Mouse (Mus musculus) cerebellum, adult 11-12 months (tissue): ENCODE measurements around the gene Psme4.
A peak's percentile ranks its signal among the peaks of the same experiment; 100 is the strongest.
"Not testable (repeated sequence)": the region's sequence is repeated elsewhere in the genome, so short reads cannot be mapped to it uniquely, and the experiment has no call there.

ENCODE experiments used
- DNase-seq: peaks from one replicate; pipeline ENCODE4 v3.0.0; 2022

Gene Psme4

GRCm38 (mm10) chr11:30771267-30771903, at the start of gene Psme4:
TSS of gene Psme4 (plus strand) at chr11:30771726.
- peak; percentile 92 for DNase-seq

- no peak for DNase-seq
Observed at GRCm38 (mm10) chr11:30723438-30723837, 48.1 kb upstream of the Psme4 start.

GRCm38 (mm10) chr11:30730721-30731120, 40.8 kb upstream of the Psme4 start:
- DNase-seq = no peak

- DNase-seq = no peak
Observed at GRCm38 (mm10) chr11:30733376-30733775, 38.1 kb upstream of the Psme4 start.

GRCm38 (mm10) chr11:30743991-30744390, 27.5 kb upstream of the Psme4 start:
- no peak for DNase-seq

- no peak for DNase-seq
Observed at GRCm38 (mm10) chr11:30748938-30749337, 22.6 kb upstream of the Psme4 start.

- DNase-seq = no peak
Observed at GRCm38 (mm10) chr11:30749587-30749986, 21.9 kb upstream of the Psme4 start.

GRCm38 (mm10) chr11:30750039-30750823, 21.3 kb upstream of the Psme4 start:
- no peak for DNase-seq

GRCm38 (mm10) chr11:30752956-30753355, 18.6 kb upstream of the Psme4 start:
- DNase-seq = no peak

- not testable (repeated sequence) for DNase-seq
Observed at GRCm38 (mm10) chr11:30754486-30754854, 17.1 kb upstream of the Psme4 start.

- DNase-seq = no peak
Observed at GRCm38 (mm10) chr11:30754855-30755530, 16.5 kb upstream of the Psme4 start.

- DNase-seq = no peak
Observed at GRCm38 (mm10) chr11:30761381-30761780, 10.1 kb upstream of the Psme4 start.

- no peak for DNase-seq
Observed at GRCm38 (mm10) chr11:30761891-30762290, 9.6 kb upstream of the Psme4 start.

GRCm38 (mm10) chr11:30765076-30765475, 6.5 kb upstream of the Psme4 start:
- DNase-seq = no peak

- no peak for DNase-seq
Observed at GRCm38 (mm10) chr11:30770817-30771216, 709 bp upstream of the Psme4 start.

- DNase-seq = peak; percentile 60
Observed at GRCm38 (mm10) chr11:30771904-30772581, 517 bp downstream of the Psme4 start.

- no peak for DNase-seq
Observed at GRCm38 (mm10) chr11:30772777-30773417, 1.4 kb downstream of the Psme4 start.

- no peak for DNase-seq
Observed at GRCm38 (mm10) chr11:30774638-30775037, 3.1 kb downstream of the Psme4 start.

GRCm38 (mm10) chr11:30777498-30777897, 6.0 kb downstream of the Psme4 start:
- DNase-seq = no peak

- no peak for DNase-seq
Observed at GRCm38 (mm10) chr11:30780893-30781292, 9.4 kb downstream of the Psme4 start.

GRCm38 (mm10) chr11:30781612-30782011, 10.1 kb downstream of the Psme4 start:
- DNase-seq = no peak

GRCm38 (mm10) chr11:30785497-30785896, 14.0 kb downstream of the Psme4 start:
- DNase-seq = no peak
